Mouse (Mus musculus): Measurements from ENCODE around the gene Cyp1a1. TPM values are rescaled to one million over a fixed set of nuclear protein-coding genes. Genes with fewer than 3 reads are reported as not detected.

Cyp1a1 gene
- polyA plus RNA-seq, 1 experiment: 0.09 TPM

DNA sequence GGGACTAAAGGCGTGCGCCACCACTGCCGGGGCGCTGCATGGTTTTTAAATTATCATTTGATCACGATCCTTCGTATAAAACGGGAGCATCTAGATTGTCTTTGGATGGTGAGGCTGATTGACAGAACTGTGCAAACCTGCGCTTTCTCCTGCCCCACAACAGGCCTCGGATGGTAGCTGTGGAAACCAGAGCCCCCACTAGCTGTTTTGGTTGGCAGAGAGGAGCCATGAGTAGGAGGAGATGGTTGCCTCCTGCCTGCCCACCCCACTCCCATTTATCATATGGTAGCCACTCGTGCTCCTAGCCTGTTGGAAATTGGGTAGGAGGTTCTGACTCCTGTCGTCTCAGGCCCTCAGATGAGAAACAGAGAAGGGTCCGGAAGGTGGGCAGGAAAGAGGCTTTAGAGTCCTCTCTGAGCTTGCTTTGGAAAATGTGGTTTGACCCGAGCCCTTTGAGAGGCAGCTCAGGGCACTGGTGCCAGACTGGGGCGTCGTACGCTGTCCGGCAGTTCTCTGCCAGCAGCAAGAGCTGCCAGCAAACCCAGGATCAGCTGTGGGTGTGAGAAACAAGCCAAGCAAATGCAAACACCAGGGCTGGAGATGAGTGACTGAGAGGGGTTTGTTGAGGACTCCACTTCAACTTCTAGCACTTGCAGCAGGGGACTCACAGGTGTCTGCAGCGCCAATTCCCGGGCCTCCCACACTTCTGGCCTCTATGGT lies 30.9 kb upstream of the Cyp1a1 start:
- Histone ChIP-seq H3K27me3 (ENCODE audit: control insufficient read depth, insufficient read depth, low read length) (no peaks in the 10 kb centered on the region), H3K36me3 (ENCODE audit: control insufficient read depth, insufficient read depth, low read length) (no peaks in the 10 kb centered on the region), H3K4me3 (ENCODE audit: control insufficient read depth, low read depth, low read length) (no peak overlapping the region), H3K27ac (ENCODE audit: control insufficient read depth, insufficient read depth, low read depth, low read length) (no peak overlapping the region), H3K4me1 (ENCODE audit: control insufficient read depth, insufficient read depth, low read length) (peaks cover 8% of the 10 kb centered on the region)
- TF ChIP-seq CTCF (IDR thresholded peaks at IDR 0.05; ENCODE audit: control insufficient read depth, insufficient read depth, insufficient replicate concordance, low read depth, low read length): no peak
- no peak for TF ChIP-seq POLR2A (IDR thresholded peaks at IDR 0.05; ENCODE audit: control insufficient read depth, low read depth, low read length)

DNA sequence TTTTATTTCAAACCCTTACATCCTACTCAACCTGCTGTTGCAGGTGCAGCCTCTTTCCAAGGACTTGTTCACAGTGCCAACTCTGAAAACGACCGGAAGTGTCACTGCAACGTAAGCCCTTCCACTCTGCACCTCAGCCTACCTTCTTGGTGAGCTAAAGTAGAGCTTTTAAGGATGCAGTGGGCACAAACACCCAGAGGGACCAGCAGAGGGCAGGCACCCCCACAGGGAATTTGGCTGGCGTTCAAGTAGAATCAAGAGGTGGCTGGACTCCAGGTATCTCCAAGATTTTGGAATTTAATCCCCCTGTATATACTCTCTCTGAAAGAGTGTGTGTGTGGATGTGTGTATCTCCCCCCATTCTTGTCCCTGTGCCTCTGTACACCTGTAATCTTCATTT lies 29.9 kb upstream of the Cyp1a1 start:
- no peaks in the 10 kb centered on the region for H3K27me3 ChIP-seq (ENCODE audit: control insufficient read depth, insufficient read depth, low read length)
- H3K36me3 ChIP-seq (ENCODE audit: control insufficient read depth, insufficient read depth, low read length): no peaks in the 10 kb centered on the region
- no peak overlapping the region for H3K4me3 ChIP-seq (ENCODE audit: control insufficient read depth, low read depth, low read length)
- TF ChIP-seq POLR2A (IDR thresholded peaks at IDR 0.05; ENCODE audit: control insufficient read depth, low read depth, low read length): no peak
- TF ChIP-seq CTCF (IDR thresholded peaks at IDR 0.05; ENCODE audit: control insufficient read depth, insufficient read depth, insufficient replicate concordance, low read depth, low read length): no peak
- no peak overlapping the region for H3K27ac ChIP-seq (ENCODE audit: control insufficient read depth, insufficient read depth, low read depth, low read length)
- H3K4me1 ChIP-seq (ENCODE audit: control insufficient read depth, insufficient read depth, low read length): peaks cover 8% of the 10 kb centered on the region

DNA sequence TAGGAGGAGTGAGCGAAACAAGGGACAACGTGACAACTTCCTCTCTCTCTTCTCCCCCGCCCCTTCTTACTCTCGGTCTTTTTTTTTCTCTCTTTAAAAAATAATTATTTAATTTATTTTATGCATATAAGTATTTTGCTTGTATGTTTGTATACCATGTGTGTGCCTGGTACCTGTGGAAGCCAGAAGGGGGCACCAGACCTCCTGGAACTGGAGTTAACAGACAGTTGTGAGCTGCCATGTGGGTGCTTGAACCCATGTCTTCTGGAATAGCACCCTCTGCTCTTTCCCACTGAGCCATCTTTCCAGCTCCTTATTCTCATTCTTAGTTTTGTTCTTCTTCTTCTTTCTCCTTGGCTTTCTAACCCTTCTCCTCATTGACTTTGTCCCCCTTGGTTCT lies 28.8 kb upstream of the Cyp1a1 start:
- TF ChIP-seq POLR2A (IDR thresholded peaks at IDR 0.05; ENCODE audit: control insufficient read depth, low read depth, low read length): no peak
- Histone ChIP-seq H3K36me3 (ENCODE audit: control insufficient read depth, insufficient read depth, low read length) (no peaks in the 10 kb centered on the region), H3K27me3 (ENCODE audit: control insufficient read depth, insufficient read depth, low read length) (no peaks in the 10 kb centered on the region), H3K27ac (ENCODE audit: control insufficient read depth, insufficient read depth, low read depth, low read length) (no peak overlapping the region), H3K4me3 (ENCODE audit: control insufficient read depth, low read depth, low read length) (no peak overlapping the region), H3K4me1 (ENCODE audit: control insufficient read depth, insufficient read depth, low read length) (peaks cover 7% of the 10 kb centered on the region)

DNA sequence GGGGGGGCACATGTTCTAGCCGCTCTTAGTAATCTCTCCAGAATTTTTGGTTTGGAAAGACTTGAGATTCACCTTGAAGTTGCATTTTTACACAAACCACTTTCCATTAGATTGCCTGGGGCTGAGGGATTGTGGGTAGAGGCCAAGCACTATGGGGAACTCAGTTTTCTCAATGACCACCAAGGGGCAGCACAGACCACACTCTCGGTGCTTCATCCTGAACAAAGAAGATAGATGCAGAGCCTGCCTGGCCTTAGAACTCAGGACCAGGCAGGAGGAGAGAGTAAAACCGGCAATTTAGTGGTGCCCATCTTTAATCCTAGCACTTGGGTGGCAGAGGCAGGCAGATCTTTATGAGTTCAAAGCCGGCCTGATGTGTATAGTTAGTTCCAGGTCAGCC lies 28.0 kb upstream of the Cyp1a1 start:
- Histone ChIP-seq H3K4me1 (ENCODE audit: control insufficient read depth, insufficient read depth, low read length) (peaks cover 5% of the 10 kb centered on the region; the same call in 1 of the 2 replicates), H3K27ac (ENCODE audit: control insufficient read depth, insufficient read depth, low read depth, low read length) (no peak overlapping the region), H3K4me3 (ENCODE audit: control insufficient read depth, low read depth, low read length) (no peak overlapping the region), H3K36me3 (ENCODE audit: control insufficient read depth, insufficient read depth, low read length) (no peaks in the 10 kb centered on the region), H3K27me3 (ENCODE audit: control insufficient read depth, insufficient read depth, low read length) (no peaks in the 10 kb centered on the region)
- TF ChIP-seq CTCF (IDR thresholded peaks at IDR 0.05; ENCODE audit: control insufficient read depth, insufficient read depth, insufficient replicate concordance, low read depth, low read length): peak; percentile 57; the same call in 1 of the 2 replicates
- TF ChIP-seq POLR2A (IDR thresholded peaks at IDR 0.05; ENCODE audit: control insufficient read depth, low read depth, low read length): no peak

DNA sequence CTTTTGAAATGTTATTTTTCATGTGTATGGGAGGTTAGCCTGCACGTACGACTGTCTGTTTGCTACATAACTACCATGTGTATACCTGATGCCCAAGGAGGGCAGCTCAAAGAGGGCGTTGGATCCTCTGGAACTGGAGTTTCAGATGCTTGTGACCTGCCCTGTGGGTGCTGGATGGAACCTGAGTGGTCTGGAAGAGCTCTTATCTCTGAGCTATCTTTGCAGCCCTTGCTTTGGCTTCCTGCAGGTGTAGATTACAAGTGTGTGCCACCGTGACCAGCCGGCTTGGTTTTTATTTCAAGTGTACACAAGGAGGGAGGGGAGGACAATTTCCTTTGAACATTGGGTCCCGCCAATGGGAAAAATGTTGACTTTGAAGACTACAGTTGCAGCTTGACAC lies 27.2 kb upstream of the Cyp1a1 start:
- Histone ChIP-seq H3K4me1 (ENCODE audit: control insufficient read depth, insufficient read depth, low read length) (peaks cover 5% of the 10 kb centered on the region; the same call in 1 of the 2 replicates), H3K36me3 (ENCODE audit: control insufficient read depth, insufficient read depth, low read length) (no peaks in the 10 kb centered on the region), H3K4me3 (ENCODE audit: control insufficient read depth, low read depth, low read length) (no peak overlapping the region), H3K27me3 (ENCODE audit: control insufficient read depth, insufficient read depth, low read length) (no peaks in the 10 kb centered on the region), H3K27ac (ENCODE audit: control insufficient read depth, insufficient read depth, low read depth, low read length) (no peak overlapping the region)
- TF ChIP-seq CTCF (IDR thresholded peaks at IDR 0.05; ENCODE audit: control insufficient read depth, insufficient read depth, insufficient replicate concordance, low read depth, low read length) (no peak), POLR2A (IDR thresholded peaks at IDR 0.05; ENCODE audit: control insufficient read depth, low read depth, low read length) (no peak)

DNA sequence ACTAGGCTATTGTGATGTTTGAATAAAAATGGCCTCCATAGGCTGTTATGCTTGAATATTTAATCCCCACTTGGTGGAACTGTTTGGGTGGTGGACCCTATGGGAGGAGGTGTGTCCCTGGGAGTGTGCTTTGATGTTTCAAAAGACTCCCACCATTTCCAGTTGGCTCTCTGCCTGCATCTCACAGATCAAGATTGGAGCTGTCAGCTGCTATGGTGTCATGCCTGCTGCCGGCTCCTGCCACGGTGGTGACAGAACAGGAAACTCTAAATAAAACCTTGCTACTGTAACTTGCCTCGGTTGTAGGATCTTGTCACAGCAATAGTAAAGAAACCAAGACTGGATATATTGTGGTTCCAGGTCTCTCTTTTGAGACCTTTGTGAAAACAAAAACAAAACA lies 26.2 kb upstream of the Cyp1a1 start:
- Histone ChIP-seq H3K36me3 (ENCODE audit: control insufficient read depth, insufficient read depth, low read length) (no peaks in the 10 kb centered on the region), H3K4me3 (ENCODE audit: control insufficient read depth, low read depth, low read length) (no peak overlapping the region), H3K4me1 (ENCODE audit: control insufficient read depth, insufficient read depth, low read length) (no peaks in the 10 kb centered on the region), H3K27me3 (ENCODE audit: control insufficient read depth, insufficient read depth, low read length) (no peaks in the 10 kb centered on the region), H3K27ac (ENCODE audit: control insufficient read depth, insufficient read depth, low read depth, low read length) (no peak overlapping the region)
- TF ChIP-seq POLR2A (IDR thresholded peaks at IDR 0.05; ENCODE audit: control insufficient read depth, low read depth, low read length): no peak
- no peak for TF ChIP-seq CTCF (IDR thresholded peaks at IDR 0.05; ENCODE audit: control insufficient read depth, insufficient read depth, insufficient replicate concordance, low read depth, low read length)

DNA sequence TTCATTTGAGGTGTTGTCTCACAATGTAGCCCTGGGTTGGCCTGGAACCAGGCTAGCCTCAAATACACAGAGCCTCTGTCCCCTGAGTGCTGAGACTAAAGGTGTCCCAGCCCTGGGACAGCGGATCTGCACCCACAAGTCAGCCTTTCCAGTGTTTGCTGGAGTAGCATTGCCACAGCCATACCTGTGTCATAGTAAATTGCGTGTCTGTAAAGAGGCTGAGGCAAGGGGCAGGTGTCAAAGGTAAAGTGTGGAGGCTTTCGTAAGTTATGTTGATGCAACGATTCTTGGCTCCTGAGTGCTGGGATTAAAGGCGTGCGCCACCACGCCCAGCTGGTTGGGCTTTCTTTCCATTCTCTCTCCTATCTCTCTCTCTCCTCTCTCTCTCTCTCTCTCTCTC lies 23.1 kb upstream of the Cyp1a1 start:
- no peaks in the 10 kb centered on the region for H3K27me3 ChIP-seq (ENCODE audit: control insufficient read depth, insufficient read depth, low read length)
- H3K36me3 ChIP-seq (ENCODE audit: control insufficient read depth, insufficient read depth, low read length): no peaks in the 10 kb centered on the region
- TF ChIP-seq CTCF (IDR thresholded peaks at IDR 0.05; ENCODE audit: control insufficient read depth, insufficient read depth, insufficient replicate concordance, low read depth, low read length): no peak
- no peak for TF ChIP-seq POLR2A (IDR thresholded peaks at IDR 0.05; ENCODE audit: control insufficient read depth, low read depth, low read length)
- H3K4me3 ChIP-seq (ENCODE audit: control insufficient read depth, low read depth, low read length): no peak overlapping the region
- no peak overlapping the region for H3K27ac ChIP-seq (ENCODE audit: control insufficient read depth, insufficient read depth, low read depth, low read length)
- no peaks in the 10 kb centered on the region for H3K4me1 ChIP-seq (ENCODE audit: control insufficient read depth, insufficient read depth, low read length)

Measured in testis, adult 2 months (tissue).